Mouse (Mus musculus) B cell, adult (primary cell): ENCODE measurements around the gene BC005537. TPM values are rescaled to one million over a fixed set of nuclear protein-coding genes. Genes with fewer than 3 reads are reported as not detected.

ENCODE experiments used
- total RNA-seq: library from RNA; stranded (reverse); gene quantifications from 4 replicates; pipeline ENCODE4 v1.2.4, GENCODE M21; 2023; ENCODE audit not compliant: inconsistent age

Gene BC005537
- total RNA-seq, result 156 to 189 TPM (median 164 TPM) in 4 replicates

GRCm38 (mm10) chr13:24801308-24801921, at the start of gene BC005537:
Gene BC005537 (plus strand): TSS chr13:24801657.

GRCm38 (mm10) chr13:24761403-24762227, 39.8 kb upstream of the BC005537 start, which contains the start of gene Gmnn:
Gene Gmnn (minus strand): TSS chr13:24761923.

GRCm38 (mm10) chr13:24831353-24832130, 30.1 kb downstream of the BC005537 start, which contains the start of the genes Acot13 and Tdp2:
Gene Acot13 (minus strand): TSS chr13:24831540.
Gene Tdp2 (plus strand): TSS chr13:24831679.

GRCm38 (mm10) chr13:24844983-24845955, 43.8 kb downstream of the BC005537 start, which contains the start of gene D130043K22Rik:
Gene D130043K22Rik (plus strand): TSS chr13:24845135.

Other genes with a start within 250 kb of the BC005537 start
- 465 to 553 TPM (median 513 TPM) in 4 replicates for gene Ripor2, start 219.5 kb upstream of the BC005537 start, total RNA-seq
- gene Armh2, start 60.4 kb upstream of the BC005537 start, total RNA-seq, result 0.83 to 2.5 TPM (median 1.2 TPM) in 4 replicates
- gene Gmnn, start 39.7 kb upstream of the BC005537 start, total RNA-seq, result 6.1 to 12.2 TPM (median 7.1 TPM) in 4 replicates
- gene Acot13, start 29.9 kb downstream of the BC005537 start, total RNA-seq, result 16.2 to 21.2 TPM (median 19.7 TPM) in 4 replicates
- gene Tdp2, start 30.0 kb downstream of the BC005537 start, total RNA-seq, result 61.6 to 68.4 TPM (median 66.6 TPM) in 4 replicates
- not detected in 4 replicates for gene D130043K22Rik, start 43.5 kb downstream of the BC005537 start, total RNA-seq
- 0.12 to 0.32 TPM (median 0.20 TPM) in 4 replicates for gene Aldh5a1, start 136.0 kb downstream of the BC005537 start, total RNA-seq
- not detected in 4 replicates for gene Gpld1, start 141.5 kb downstream of the BC005537 start, total RNA-seq
- gene Mrs2, start 218.7 kb downstream of the BC005537 start, total RNA-seq, result 49.7 to 56.7 TPM (median 51.1 TPM) in 4 replicates